Mouse (Mus musculus): Measurements from ENCODE around the gene Hdac4. TPM values are rescaled to one million over a fixed set of nuclear protein-coding genes. Genes with fewer than 3 reads are reported as not detected.

The Hdac4 gene
- polyA plus RNA-seq, 1 experiment: 21.2 TPM

GRCm38 (mm10) chr1:91897078-91897477 lies 298.4 kb downstream of the Hdac4 start:
- Histone ChIP-seq H3K36me3 (ENCODE audit: control insufficient read depth, insufficient read depth) (no peaks in the 10 kb centered on the region), H3K4me3 (no peak overlapping the region), H3K79me2 (ENCODE audit: control insufficient read depth, insufficient read depth) (no peaks in the 10 kb centered on the region), H3K4me2 (ENCODE audit: low read depth) (no peak overlapping the region), H3ac (ENCODE audit: control insufficient read depth, insufficient read length) (no peak overlapping the region), H3K27me3 (ENCODE audit: control insufficient read depth, insufficient read depth, insufficient read length) (no peaks in the 10 kb centered on the region)
- TF ChIP-seq TCF3 (IDR thresholded peaks at IDR 0.05; ENCODE audit: insufficient read length, low read depth): no peak
- no peak for TF ChIP-seq MAX (IDR thresholded peaks at IDR 0.05; ENCODE audit: low read depth)
- no peak for TF ChIP-seq USF1 (IDR thresholded peaks at IDR 0.05; ENCODE audit: low read depth)
- TF ChIP-seq REST (IDR thresholded peaks at IDR 0.05; ENCODE audit: insufficient read depth, insufficient read length): no peak
- TF ChIP-seq TCF12 (IDR thresholded peaks at IDR 0.05; ENCODE audit: insufficient read depth, poor library complexity, severe bottlenecking): no peak
- TF ChIP-seq E2F4 (IDR thresholded peaks at IDR 0.05; ENCODE audit: insufficient read depth): no peak
- no peak for TF ChIP-seq POLR2AphosphoS2 (IDR thresholded peaks at IDR 0.05; ENCODE audit: insufficient read length, low read depth)
- TF ChIP-seq POLR2A (IDR thresholded peaks at IDR 0.05; ENCODE audit: insufficient read length, low read depth): no peak
- TF ChIP-seq MYOD1 (IDR thresholded peaks at IDR 0.05; ENCODE audit: control insufficient read depth in 1 of 3, insufficient read length in 2 of 3, low read depth in 2 of 3): no peak
- TF ChIP-seq CEBPB (IDR thresholded peaks at IDR 0.05; ENCODE audit: insufficient read depth, poor library complexity, severe bottlenecking): no peak
- TF ChIP-seq SRF (IDR thresholded peaks at IDR 0.05; ENCODE audit: control insufficient read depth, insufficient read length, low read depth): no peak
- no peak for TF ChIP-seq MYOG (IDR thresholded peaks at IDR 0.05; ENCODE audit: control insufficient read depth in 1 of 3, insufficient read depth in 1 of 3, insufficient read length in 2 of 3, low read depth in 2 of 3)

- Histone ChIP-seq H3K4me3 (no peak overlapping the region), H3K27me3 (ENCODE audit: control insufficient read depth, insufficient read depth, insufficient read length) (no peaks in the 10 kb centered on the region), H3K79me2 (ENCODE audit: control insufficient read depth, insufficient read depth) (no peaks in the 10 kb centered on the region), H3K4me2 (ENCODE audit: low read depth) (no peak overlapping the region), H3K36me3 (ENCODE audit: control insufficient read depth, insufficient read depth) (no peaks in the 10 kb centered on the region), H3ac (ENCODE audit: control insufficient read depth, insufficient read length) (no peak overlapping the region)
- TF ChIP-seq REST (IDR thresholded peaks at IDR 0.05; ENCODE audit: insufficient read depth, insufficient read length) (no peak), MYOD1 (IDR thresholded peaks at IDR 0.05; ENCODE audit: control insufficient read depth in 1 of 3, insufficient read length in 2 of 3, low read depth in 2 of 3) (no peak), SRF (IDR thresholded peaks at IDR 0.05; ENCODE audit: control insufficient read depth, insufficient read length, low read depth) (no peak), USF1 (IDR thresholded peaks at IDR 0.05; ENCODE audit: low read depth) (no peak), POLR2A (IDR thresholded peaks at IDR 0.05; ENCODE audit: insufficient read length, low read depth) (no peak), TCF3 (IDR thresholded peaks at IDR 0.05; ENCODE audit: insufficient read length, low read depth) (no peak), MYOG (IDR thresholded peaks at IDR 0.05; ENCODE audit: control insufficient read depth in 1 of 3, insufficient read depth in 1 of 3, insufficient read length in 2 of 3, low read depth in 2 of 3) (no peak), MAX (IDR thresholded peaks at IDR 0.05; ENCODE audit: low read depth) (no peak), TCF12 (IDR thresholded peaks at IDR 0.05; ENCODE audit: insufficient read depth, poor library complexity, severe bottlenecking) (no peak), CEBPB (IDR thresholded peaks at IDR 0.05; ENCODE audit: insufficient read depth, poor library complexity, severe bottlenecking) (no peak), POLR2AphosphoS2 (IDR thresholded peaks at IDR 0.05; ENCODE audit: insufficient read length, low read depth) (no peak)
Measured at GRCm38 (mm10) chr1:91894286-91894685, 301.2 kb downstream of the Hdac4 start.

- no peaks in the 10 kb centered on the region for H3K36me3 ChIP-seq (ENCODE audit: control insufficient read depth, insufficient read depth)
- no peak overlapping the region for H3K4me2 ChIP-seq (ENCODE audit: low read depth)
- H3K27me3 ChIP-seq (ENCODE audit: control insufficient read depth, insufficient read depth, insufficient read length): no peaks in the 10 kb centered on the region
- H3ac ChIP-seq (ENCODE audit: control insufficient read depth, insufficient read length): no peak overlapping the region
- no peak for TF ChIP-seq USF1 (IDR thresholded peaks at IDR 0.05; ENCODE audit: low read depth)
- TF ChIP-seq MYOD1 (IDR thresholded peaks at IDR 0.05; ENCODE audit: control insufficient read depth in 1 of 3, insufficient read length in 2 of 3, low read depth in 2 of 3): no peak
- TF ChIP-seq CEBPB (IDR thresholded peaks at IDR 0.05; ENCODE audit: insufficient read depth, poor library complexity, severe bottlenecking): no peak
- H3K79me2 ChIP-seq (ENCODE audit: control insufficient read depth, insufficient read depth): no peaks in the 10 kb centered on the region
- H3K4me3 ChIP-seq: no peak overlapping the region
Measured at GRCm38 (mm10) chr1:91893598-91893997, 301.9 kb downstream of the Hdac4 start.

GRCm38 (mm10) chr1:91883115-91883514 lies 312.4 kb downstream of the Hdac4 start:
- no peaks in the 10 kb centered on the region for H3K27me3 ChIP-seq (ENCODE audit: control insufficient read depth, insufficient read depth, insufficient read length)
- H3K36me3 ChIP-seq (ENCODE audit: control insufficient read depth, insufficient read depth): no peaks in the 10 kb centered on the region
- H3K4me2 ChIP-seq (ENCODE audit: low read depth): no peak overlapping the region
- no peak overlapping the region for H3ac ChIP-seq (ENCODE audit: control insufficient read depth, insufficient read length)
- TF ChIP-seq REST (IDR thresholded peaks at IDR 0.05; ENCODE audit: insufficient read depth, insufficient read length) (no peak), E2F4 (IDR thresholded peaks at IDR 0.05; ENCODE audit: insufficient read depth) (no peak), TCF12 (IDR thresholded peaks at IDR 0.05; ENCODE audit: insufficient read depth, poor library complexity, severe bottlenecking) (no peak), MAX (IDR thresholded peaks at IDR 0.05; ENCODE audit: low read depth) (no peak), POLR2A (IDR thresholded peaks at IDR 0.05; ENCODE audit: insufficient read length, low read depth) (no peak), MYOD1 (IDR thresholded peaks at IDR 0.05; ENCODE audit: control insufficient read depth in 1 of 3, insufficient read length in 2 of 3, low read depth in 2 of 3) (no peak), CEBPB (IDR thresholded peaks at IDR 0.05; ENCODE audit: insufficient read depth, poor library complexity, severe bottlenecking) (no peak), TCF3 (IDR thresholded peaks at IDR 0.05; ENCODE audit: insufficient read length, low read depth) (no peak), SRF (IDR thresholded peaks at IDR 0.05; ENCODE audit: control insufficient read depth, insufficient read length, low read depth) (no peak), POLR2AphosphoS2 (IDR thresholded peaks at IDR 0.05; ENCODE audit: insufficient read length, low read depth) (no peak), MYOG (IDR thresholded peaks at IDR 0.05; ENCODE audit: control insufficient read depth in 1 of 3, insufficient read depth in 1 of 3, insufficient read length in 2 of 3, low read depth in 2 of 3) (no peak), USF1 (IDR thresholded peaks at IDR 0.05; ENCODE audit: low read depth) (no peak)
- no peak overlapping the region for H3K4me3 ChIP-seq
- no peaks in the 10 kb centered on the region for H3K79me2 ChIP-seq (ENCODE audit: control insufficient read depth, insufficient read depth)

GRCm38 (mm10) chr1:91880899-91881298 lies 314.6 kb downstream of the Hdac4 start:
- Histone ChIP-seq H3K4me2 (ENCODE audit: low read depth) (no peak overlapping the region), H3K27me3 (ENCODE audit: control insufficient read depth, insufficient read depth, insufficient read length) (no peaks in the 10 kb centered on the region), H3K79me2 (ENCODE audit: control insufficient read depth, insufficient read depth) (no peaks in the 10 kb centered on the region), H3K36me3 (ENCODE audit: control insufficient read depth, insufficient read depth) (no peaks in the 10 kb centered on the region), H3ac (ENCODE audit: control insufficient read depth, insufficient read length) (no peak overlapping the region), H3K4me3 (no peak overlapping the region)
- TF ChIP-seq POLR2AphosphoS2 (IDR thresholded peaks at IDR 0.05; ENCODE audit: insufficient read length, low read depth) (no peak), TCF12 (IDR thresholded peaks at IDR 0.05; ENCODE audit: insufficient read depth, poor library complexity, severe bottlenecking) (no peak), REST (IDR thresholded peaks at IDR 0.05; ENCODE audit: insufficient read depth, insufficient read length) (no peak)

All from myocyte (in vitro differentiated cells).